Mouse (Mus musculus) v-Abl transformed pro-B cells (cell line): Measurements from ENCODE around the gene Dlgap1.

Experiments
- in situ Hi-C, 2 experiments: fragments of 400-800 bp; cut with MboI; formaldehyde crosslinking; loops; one replicate each; pipeline ENCODE4 v1.15.1; 2025; ENCODE audit not compliant: unreplicated experiment in 2 of 2

Dlgap1 gene

DNA sequence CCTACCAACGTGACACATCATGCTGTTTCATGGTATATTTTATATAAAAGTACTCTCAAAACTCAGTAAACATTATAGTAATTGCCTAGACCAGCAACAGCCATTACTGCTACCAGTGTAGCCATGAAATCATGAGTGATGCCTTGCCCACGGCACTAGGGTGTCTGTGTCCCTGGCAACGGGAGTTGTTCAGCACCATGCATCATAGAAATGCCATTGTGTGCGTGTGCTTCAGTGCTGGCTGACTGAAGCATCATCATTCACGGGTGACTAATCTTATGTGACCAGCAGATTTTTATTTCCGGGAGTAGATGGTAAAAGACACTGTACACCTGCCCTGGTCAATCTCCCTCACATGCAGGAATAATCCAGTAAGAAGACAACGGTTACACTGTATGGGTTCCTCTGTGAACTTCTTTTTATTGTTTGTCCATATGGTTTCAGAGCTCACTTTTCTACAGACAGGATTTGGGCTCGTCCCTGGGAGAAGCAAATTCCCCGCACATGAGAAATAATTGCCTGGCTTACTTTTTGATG, 203.7 kb downstream of the Dlgap1 start:
- in situ Hi-C loops, result no loop called here

DNA sequence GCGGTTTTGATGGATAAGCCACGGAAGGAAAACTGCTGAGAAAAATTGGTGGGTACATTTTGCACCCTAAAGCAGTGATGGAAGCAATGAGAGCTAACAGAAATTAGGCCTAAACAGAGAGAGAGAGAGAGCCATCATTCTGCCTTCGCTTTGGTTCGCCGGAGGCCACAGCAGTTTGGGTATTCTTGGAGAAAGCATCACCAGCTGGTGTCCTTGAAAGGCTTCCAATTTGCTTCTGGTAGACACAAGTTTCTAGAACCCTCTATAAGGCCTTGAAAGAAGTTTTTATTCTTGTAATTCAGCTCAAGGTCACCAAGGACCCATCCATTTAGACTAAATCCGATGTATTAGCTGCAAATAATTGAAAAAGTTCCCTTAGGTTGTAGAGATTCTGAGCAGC, 205.0 kb downstream of the Dlgap1 start:
- in situ Hi-C loops, result no loop called here

- in situ Hi-C loops, result no loop called here
Observed at GRCm38 (mm10) chr17:70191228-70191627, 222.4 kb downstream of the Dlgap1 start.

DNA sequence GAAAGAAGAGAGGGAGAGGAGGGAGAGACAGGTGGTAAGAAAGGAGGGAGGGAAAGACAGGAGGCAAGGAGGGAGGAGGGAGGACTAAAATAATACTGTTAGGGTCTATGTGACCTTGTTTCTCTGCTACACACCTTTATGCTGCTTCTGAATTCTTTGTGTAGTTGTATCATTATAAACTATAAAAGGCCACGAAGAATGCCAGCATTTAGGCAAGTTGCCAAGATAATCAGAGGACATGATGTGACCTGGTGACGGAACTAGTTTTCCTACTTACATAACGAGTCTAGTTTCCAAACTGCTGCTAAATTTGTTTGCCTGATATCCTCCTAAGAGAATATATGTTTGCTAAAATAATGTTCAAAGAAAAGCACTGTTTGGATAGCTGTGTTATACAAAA, 254.0 kb downstream of the Dlgap1 start:
- in situ Hi-C loops, result no loop called here

DNA sequence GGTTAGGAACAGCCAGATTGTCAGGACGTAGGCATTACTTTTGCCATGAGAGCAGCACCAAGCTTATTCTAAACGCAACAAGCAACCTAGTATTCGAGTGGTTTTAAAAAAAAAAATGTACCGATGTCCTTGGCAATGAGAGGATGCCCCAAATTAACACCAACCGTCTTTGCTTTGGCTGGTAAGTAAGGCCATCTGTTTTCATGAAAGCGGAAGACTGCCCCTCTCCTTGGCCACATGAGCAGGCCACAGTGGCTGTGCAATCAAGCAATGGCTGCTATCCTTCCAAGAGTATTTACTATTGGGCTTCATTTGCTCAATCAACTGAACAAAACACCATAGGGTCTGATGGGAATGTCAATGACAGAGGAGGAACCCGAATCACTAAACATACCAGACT, 278.5 kb downstream of the Dlgap1 start:
- in situ Hi-C loops, result no loop called here

GRCm38 (mm10) chr17:70248250-70248649, 279.4 kb downstream of the Dlgap1 start:
- in situ Hi-C loops, result no loop called here

- in situ Hi-C loops, result no loop called here
Observed at GRCm38 (mm10) chr17:70252476-70252875, 283.6 kb downstream of the Dlgap1 start.

DNA sequence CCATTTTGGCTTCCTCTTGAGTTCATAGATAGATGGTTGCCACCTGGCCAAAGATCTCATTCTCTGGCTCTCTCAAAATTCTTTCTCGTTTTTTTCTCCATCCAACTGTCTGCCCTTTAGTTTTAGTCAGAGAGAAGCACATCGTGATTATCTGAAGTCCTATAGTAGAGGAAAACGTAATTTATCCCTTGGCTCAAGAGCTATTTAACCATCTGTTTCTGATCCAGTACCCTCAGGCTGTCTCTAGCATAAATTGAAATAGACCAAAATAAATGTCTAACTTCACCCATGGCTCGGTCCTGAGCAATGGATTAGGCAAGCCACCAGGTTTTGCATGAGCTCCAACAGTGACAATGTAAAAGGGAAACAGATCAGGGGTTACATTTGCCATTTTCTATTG, 287.5 kb downstream of the Dlgap1 start:
- in situ Hi-C loops, result no loop called here

- in situ Hi-C loops, result no loop called here
Observed at GRCm38 (mm10) chr17:70263156-70263555, 294.3 kb downstream of the Dlgap1 start.

DNA sequence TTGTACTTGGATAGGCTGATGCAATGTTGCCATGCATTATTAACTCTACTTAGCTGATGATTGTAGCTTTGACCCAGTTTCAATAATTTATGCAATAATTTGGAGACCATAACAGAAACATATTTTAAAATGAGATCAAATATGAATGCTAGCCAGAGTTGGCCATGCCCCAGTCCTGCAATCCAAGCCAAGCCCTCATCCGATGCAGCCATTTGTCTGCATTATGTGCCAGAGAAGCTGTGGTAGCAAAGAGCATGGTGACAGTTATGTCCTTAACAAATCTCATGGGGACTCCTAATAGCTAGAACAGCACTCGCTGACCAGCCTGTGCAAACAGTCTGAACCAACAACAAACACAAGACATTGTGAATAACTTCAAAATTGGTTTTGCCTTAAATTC, 303.3 kb downstream of the Dlgap1 start:
- in situ Hi-C loops, result no loop called here

DNA sequence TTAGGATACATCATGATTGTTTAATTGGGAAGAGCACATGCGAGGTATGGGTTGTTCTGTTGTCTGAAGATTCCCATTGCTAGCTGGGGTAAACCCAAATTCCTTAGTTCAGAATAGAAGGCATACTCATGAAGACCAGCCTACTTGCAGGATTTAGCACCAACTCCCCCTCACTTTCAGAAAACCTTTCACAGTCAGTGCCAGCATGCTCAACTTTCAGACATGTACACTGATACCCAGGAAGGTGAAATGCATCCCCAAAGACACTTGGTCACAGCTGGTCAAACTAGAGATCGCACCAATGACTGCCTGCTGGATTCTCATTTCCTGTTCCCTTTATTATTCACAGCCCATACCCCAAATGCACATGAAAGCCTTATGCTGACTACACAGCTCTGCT, 318.8 kb downstream of the Dlgap1 start:
- in situ Hi-C loops, result no loop called here

DNA sequence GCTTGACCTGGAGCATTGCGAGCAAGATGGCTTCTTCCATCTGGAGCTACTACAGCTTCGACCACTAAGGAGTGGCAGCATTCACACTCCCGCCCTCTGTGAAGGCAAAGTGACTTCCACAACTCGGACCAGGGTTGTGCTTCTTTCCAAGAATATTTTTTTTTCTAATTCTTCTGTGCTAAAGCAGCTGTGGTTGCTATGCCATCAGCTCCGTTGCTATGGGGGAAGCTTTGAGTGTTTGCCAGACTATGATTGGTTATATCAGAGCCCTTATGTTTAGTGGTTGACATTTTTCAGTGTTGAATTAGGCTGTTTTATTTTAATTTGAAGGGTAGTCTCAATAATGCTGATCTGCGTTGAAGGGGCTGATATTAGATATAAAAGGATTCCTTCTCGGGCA, 325.2 kb downstream of the Dlgap1 start:
- in situ Hi-C loops, result no loop called here

DNA sequence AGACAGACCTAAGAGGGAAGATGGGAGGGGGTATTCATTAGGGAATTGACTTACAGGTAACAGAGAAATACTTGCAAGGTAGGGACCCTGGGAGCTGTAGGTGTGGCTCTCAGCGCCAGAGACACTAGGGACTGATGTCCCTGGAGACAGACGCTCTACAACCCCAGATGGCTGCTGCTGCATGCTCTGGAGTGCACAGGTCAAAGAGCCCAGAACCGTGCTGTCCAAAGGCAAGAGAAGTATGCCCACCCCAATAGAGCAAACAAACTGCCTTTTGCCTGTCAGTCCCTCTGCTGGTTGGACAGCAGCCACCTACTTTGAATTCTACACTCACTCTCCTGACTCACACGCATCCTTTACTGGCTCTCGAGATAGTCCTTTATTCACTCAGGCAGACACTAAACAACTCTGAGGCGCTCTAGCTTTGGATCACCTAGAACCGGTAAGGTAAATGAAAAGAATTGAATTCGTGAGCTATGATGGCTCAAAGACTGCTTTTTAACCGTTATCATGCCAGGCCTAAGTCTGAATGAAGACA, 333.1 kb downstream of the Dlgap1 start:
- in situ Hi-C loops, result no loop called here

DNA sequence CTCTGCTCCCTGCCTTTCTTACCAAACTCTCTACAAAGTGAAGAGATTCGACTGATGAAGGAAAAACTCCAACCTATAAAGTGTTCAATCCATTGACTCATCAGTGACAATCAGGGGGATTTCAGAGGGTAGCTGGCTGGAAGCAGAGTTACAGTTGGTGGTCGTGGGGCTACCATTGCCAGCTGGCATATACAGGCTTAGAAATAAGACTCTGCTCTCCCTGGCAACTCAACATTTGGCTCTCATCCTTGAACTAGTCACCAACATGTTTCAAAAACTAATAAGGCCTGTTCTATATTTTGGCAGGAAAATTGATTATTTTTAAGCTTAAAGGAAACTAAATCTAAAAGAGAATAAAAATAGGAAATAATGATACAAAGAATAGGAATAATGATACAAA, 333.8 kb downstream of the Dlgap1 start:
- in situ Hi-C loops, result no loop called here

GRCm38 (mm10) chr17:70305021-70305420, 336.1 kb downstream of the Dlgap1 start:
- in situ Hi-C loops, result no loop called here

DNA sequence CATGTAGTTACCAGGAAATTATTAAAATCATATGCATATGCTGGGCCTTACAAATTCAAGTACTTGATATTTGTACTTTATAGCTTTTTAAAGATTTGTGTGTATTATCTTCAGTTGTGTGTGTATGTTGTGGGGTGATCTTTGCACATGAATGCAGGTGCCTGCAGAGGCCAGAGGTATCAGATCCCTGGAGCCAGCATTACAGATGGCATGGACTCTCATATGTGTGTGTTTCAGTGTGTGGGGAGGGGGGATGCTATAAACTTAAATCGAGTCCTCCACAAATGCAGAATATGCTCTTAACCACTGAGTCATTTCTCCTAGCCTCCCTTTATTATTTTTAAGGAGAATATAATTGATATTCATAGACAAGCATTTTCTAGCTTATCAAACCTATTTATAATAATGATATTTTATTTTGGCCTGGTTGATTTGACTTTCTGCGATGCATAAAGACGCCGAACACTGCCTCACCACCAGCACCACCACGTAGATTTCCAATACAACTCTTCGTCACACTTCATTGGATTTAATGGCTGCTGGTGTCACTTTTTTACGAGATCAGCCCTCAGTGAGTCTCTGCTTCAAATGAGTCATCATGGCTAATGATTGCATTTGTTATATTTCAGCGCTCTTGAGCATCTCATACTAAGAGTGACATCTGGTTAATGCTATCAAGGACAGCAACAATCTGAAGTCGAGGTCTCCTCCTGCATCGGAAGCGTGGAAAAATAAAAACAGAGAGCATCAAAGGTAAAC, 338.7 kb downstream of the Dlgap1 start:
- in situ Hi-C loops, result no loop called here

- in situ Hi-C loops, result no loop called here
Observed at GRCm38 (mm10) chr17:70308364-70309231, 339.7 kb downstream of the Dlgap1 start.

DNA sequence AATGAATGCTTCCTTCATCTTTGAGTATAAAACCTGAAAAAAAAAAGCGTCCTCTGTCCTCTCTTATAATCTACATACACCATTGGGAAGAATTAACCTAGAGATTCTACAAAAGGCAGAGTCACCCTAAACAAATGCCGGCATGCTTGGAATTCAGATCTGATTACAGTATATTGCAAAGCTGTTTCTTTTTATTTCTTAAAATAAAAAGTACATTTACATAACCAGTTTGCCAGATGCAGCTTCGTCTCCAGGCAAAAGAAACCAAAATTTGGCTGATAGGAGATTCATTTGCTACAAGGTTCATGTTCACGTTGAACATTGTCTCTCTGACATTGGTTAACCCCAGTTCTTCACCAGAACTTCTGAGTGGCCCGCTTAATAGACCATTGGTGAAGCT, 347.5 kb downstream of the Dlgap1 start:
- in situ Hi-C loops, result no loop called here

DNA sequence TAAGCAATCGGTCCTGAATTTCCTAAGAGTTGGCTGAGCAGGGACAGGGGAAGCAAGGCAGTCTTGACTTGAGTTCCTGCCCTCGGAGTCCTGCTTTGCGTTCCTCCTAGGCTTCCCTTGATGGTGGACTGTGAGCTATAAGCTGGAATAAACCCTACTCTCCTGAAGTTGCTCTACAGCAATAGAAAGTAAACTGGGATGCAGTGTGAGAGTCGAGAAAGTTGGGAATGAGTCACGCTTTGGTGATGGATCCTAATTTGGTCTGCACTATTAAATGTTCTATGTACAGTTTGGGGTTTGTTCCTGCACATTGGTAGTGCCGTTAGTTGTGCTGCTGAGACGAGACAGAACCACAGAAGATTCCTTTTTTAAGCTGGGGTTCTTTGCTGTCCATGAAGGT, 348.9 kb downstream of the Dlgap1 start:
- in situ Hi-C loops, result no loop called here

GRCm38 (mm10) chr17:70321976-70322375, 353.1 kb downstream of the Dlgap1 start:
- in situ Hi-C loops, result no loop called here

DNA sequence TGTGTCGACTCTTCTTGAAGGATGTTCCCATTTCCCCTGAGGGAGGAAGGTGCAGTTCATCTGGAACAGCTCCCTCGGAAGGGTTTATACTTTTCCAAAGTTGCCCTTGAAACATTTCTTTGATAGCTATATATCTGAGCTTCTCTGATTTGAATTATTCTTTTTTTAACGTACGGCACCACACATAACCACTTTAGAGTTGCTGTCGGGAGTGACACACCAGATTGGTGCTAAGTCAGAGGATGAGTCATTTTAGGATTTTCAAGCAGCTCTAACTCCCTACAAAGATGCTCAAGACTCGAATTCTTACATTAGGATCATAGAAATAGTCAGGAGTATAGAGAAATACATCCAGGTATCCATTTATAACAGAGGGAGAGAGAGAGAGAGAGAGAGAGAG, 364.6 kb downstream of the Dlgap1 start:
- in situ Hi-C loops, result no loop called here
